Mouse (Mus musculus): ENCODE results near the gene Gm42669.

- TF ChIP-seq CTCF (IDR thresholded peaks at IDR 0.05; ENCODE audit: control insufficient read depth, insufficient read depth, low read length) (0 out of 2 replicates have a peak, but pooled peaks have one; percentile 22), POLR2A (IDR thresholded peaks at IDR 0.05; ENCODE audit: borderline replicate concordance, control insufficient read depth, low read depth, low read length) (no peak)
Observed at GRCm38 (mm10) chr5:107494759-107495158, 12.7 kb upstream of the Gm42669 start.

All from bone marrow, adult 2 months (tissue).